Mouse (Mus musculus) cortical plate, adult 2 months (tissue): ENCODE data around the gene Aip. TPM values are rescaled to one million over a fixed set of nuclear protein-coding genes. Genes with fewer than 3 reads are reported as not detected.

Source experiments
- H3K27ac ChIP-seq: fragments of 200-500 bp; 2 replicates; pipeline ENCODE4 v1.5.1; 2012; ENCODE audit warnings: low read length, control low read depth, inconsistent platforms; ENCODE audit not compliant: insufficient read depth
- H3K4me1 ChIP-seq: fragments of 200-500 bp; 2 replicates; pipeline ENCODE4 v1.6.1; 2011; ENCODE audit warnings: low read length; ENCODE audit not compliant: control insufficient read depth, insufficient read depth
- H3K4me3 ChIP-seq: fragments of 200-500 bp; 2 replicates; pipeline ENCODE4 v1.5.1; 2011; ENCODE audit warnings: mild to moderate bottlenecking, low read length, control low read depth; ENCODE audit not compliant: insufficient read depth
- CTCF ChIP-seq: fragments of 200-500 bp; IDR thresholded peaks from 2 replicates; pipeline ENCODE4 v1.5.1; 2011; ENCODE audit warnings: mild to moderate bottlenecking, control low read depth, low read length; ENCODE audit not compliant: insufficient read depth; ENCODE audit errors: extremely low read depth
- POLR2A ChIP-seq: fragments of 200-500 bp; IDR thresholded peaks from 2 replicates; pipeline ENCODE4 v1.6.1; 2011; ENCODE audit warnings: mild to moderate bottlenecking, low read length, control low read depth; ENCODE audit not compliant: insufficient read depth; ENCODE audit errors: extremely low read depth
- polyA plus RNA-seq: library from polyadenylated mRNA; depleted of rRNA; stranded (reverse); fragments of >200 nt; gene quantifications from 2 replicates; pipeline ENCODE4 v1.2.3, GENCODE M21; 2012

Gene Aip
- polyA plus RNA-seq, 1 experiment, result 167 TPM

DNA sequence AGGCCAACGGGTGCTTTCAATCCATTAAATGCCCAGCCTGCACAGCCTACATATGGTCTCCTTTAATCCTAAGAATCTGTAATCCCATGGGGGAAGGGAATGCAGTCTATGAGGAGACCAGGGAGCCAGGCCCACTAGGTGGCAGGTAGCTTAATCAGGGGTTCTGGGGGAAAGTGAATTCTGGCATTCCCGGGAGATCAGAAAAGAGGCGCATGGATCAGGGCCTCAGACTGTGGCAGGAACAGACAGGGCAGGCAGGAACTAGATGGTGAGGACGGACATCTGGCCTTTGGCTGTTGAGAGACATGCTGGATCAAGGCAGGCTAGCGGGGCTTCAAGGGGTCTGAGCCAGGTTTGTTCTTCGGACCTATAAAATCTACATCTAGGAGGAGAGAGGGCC lies 24.2 kb downstream of the Aip start:
- Histone ChIP-seq H3K4me3 (peak overlapping the region; percentile 95), H3K4me1 (no peaks in the 10 kb centered on the region), H3K27ac (no peak overlapping the region)
- TF ChIP-seq POLR2A, result no peak
- no peak for TF ChIP-seq CTCF

DNA sequence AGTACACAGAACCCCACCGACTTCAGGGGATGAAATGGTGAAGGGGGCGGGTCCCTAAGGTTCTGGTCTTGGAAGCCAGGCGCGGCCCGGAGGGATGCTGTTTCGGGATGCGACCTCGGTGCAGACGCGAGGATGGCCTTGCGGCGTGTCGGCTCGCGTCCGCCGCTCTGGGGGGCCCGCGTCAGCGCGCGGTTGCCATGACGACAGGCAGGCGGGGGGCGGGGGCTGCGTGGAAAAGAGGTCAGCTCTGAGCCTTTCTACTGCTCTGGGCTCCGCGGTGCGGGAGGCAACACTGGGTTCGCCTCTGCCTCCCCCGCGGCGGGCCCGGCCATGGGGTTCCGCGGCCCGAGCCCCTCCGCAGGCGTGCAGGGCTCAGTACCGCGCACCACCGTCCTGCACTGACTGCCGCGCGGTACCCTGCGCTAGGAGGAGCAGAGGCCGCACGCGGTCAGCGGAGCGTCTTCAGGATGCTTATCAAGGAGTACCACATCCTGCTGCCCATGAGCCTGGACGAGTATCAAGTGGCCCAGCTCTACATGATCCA lies 24.9 kb downstream of the Aip start:
- Histone ChIP-seq H3K27ac (peak overlapping the region; percentile 87), H3K4me1 (no peaks in the 10 kb centered on the region), H3K4me3 (peak overlapping the region; percentile 95)
- TF ChIP-seq POLR2A (peak; percentile 46; the same call in 1 of the 2 replicates), CTCF (no peak)

DNA sequence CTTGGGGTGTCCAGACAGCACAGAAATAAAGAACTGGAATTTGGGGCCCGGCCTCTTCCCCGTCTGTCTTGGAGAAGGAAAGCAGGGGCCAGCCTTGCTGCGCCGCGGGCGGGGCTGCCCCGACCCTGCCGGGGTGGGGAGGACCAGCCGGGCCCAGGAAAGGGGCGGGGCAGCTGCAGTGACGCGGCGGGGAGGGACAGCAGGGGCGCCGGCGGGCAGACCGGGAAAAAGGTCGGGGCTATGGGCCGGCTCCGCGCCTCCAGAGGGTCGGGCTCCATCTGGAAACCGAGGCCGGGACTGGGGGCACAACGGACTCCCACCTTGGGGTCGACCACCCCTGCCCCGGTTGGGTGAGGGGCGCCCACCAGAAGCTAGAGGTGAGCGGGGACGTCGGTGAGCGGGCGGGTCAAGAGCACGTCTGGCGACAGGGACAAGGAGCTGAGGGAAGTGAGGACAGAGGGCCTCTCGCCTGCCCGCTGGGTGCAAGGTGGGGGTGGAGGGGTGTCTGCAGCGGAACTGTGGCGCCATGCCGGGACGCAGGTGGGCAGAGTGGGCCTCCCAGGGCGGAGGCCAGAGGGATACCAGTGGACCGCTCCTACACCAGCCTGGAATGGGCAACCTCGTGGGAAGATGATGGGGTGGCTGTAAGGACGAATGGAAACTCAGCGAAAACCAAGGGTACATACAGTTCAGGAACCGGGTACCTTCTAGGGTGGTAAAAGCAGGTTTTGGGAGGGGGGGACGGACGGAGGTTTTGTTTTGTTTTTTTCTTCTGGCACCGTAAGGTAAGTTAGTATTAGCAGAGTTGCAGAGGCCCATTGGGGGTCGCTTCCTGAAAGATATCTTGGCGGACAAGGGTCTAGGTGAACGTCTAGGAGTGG lies 25.6 kb downstream of the Aip start, which contains the start of gene Pitpnm1:
Gene Pitpnm1 (plus strand): TSS at position 162 of the 881 bp plus-strand sequence.
- Histone ChIP-seq H3K4me1 (no peaks in the 10 kb centered on the region), H3K27ac (peak within 1 kb of the TSS; percentile 87)

DNA sequence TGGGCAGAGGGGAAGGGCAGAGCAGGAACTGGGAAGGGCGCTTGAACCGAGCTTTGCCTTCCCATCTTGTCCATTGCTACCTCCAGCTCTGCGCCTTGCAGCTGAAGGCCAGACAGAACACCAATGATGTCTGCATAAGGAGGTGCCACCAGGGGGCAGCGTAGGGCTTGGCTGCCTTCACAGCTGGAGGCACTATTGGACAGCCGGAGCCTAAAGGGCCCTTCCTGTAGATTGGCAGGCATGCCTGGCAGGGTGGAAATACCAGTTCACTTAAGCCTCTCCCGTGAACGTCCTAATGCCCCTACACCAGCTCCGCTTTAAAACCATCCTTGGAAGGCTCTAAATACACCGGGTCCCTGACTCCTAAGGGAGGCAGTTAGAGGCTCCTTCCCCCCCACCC lies 26.6 kb downstream of the Aip start:
- Histone ChIP-seq H3K27ac (no peak overlapping the region), H3K4me3 (no peak overlapping the region; the same call in 1 of the 2 replicates), H3K4me1 (no peaks in the 10 kb centered on the region)
- TF ChIP-seq CTCF (peak; percentile 86), POLR2A (no peak; the same call in 1 of the 2 replicates)

More for the DNA sequence above, 25.6 kb downstream of the Aip start, which contains the start of gene Pitpnm1:
- no peak for TF ChIP-seq CTCF
- TF ChIP-seq POLR2A, result no peak
- peak within 1 kb of the TSS; percentile 95 for H3K4me3 ChIP-seq

DNA sequence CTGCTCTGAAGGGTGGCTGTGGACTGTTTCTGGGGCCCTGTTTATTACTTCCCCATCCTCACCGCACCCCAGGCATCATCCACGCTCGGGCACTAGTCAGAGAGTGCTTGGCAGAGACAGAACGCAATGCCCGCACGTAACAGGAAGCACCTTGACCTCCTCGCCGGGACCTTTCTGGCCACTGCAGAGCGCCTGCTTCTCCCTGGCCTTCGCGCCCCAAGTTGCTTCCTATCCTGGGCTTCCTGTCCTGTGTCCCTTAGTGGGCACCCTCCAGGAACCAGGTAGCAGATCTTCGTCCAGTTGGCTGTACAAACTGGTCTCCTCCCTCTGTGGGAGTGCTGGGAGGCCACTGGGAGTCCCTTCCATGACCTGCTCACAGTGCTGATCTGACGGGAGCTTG lies 27.2 kb downstream of the Aip start:
- Histone ChIP-seq H3K4me1 (no peaks in the 10 kb centered on the region), H3K27ac (no peak overlapping the region), H3K4me3 (no peak overlapping the region)
- no peak for TF ChIP-seq POLR2A
- no peak for TF ChIP-seq CTCF

DNA sequence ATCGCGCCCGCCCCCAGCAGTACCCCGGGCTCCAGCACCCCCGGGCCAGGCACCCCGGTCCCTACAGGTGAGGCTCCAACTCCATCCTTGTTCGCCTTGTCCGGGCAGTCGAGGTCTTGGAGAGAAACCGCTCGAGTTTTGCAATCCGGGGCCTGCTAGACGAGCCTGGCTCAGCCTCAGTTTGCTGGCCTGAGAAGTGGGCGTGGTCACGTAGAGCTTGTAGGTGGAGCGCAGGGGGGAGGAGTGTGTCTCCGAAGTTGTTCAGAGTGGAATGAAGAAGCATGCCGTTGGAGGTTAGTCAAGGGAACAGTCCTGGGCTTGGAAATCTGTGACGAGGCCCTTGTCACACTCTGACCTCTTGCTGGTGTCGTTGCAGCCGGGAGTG lies 28.2 kb downstream of the Aip start:
- Histone ChIP-seq H3K4me1 (no peaks in the 10 kb centered on the region), H3K27ac (no peak overlapping the region), H3K4me3 (peak overlapping the region; percentile 52)
- no peak for TF ChIP-seq CTCF
- no peak for TF ChIP-seq POLR2A

DNA sequence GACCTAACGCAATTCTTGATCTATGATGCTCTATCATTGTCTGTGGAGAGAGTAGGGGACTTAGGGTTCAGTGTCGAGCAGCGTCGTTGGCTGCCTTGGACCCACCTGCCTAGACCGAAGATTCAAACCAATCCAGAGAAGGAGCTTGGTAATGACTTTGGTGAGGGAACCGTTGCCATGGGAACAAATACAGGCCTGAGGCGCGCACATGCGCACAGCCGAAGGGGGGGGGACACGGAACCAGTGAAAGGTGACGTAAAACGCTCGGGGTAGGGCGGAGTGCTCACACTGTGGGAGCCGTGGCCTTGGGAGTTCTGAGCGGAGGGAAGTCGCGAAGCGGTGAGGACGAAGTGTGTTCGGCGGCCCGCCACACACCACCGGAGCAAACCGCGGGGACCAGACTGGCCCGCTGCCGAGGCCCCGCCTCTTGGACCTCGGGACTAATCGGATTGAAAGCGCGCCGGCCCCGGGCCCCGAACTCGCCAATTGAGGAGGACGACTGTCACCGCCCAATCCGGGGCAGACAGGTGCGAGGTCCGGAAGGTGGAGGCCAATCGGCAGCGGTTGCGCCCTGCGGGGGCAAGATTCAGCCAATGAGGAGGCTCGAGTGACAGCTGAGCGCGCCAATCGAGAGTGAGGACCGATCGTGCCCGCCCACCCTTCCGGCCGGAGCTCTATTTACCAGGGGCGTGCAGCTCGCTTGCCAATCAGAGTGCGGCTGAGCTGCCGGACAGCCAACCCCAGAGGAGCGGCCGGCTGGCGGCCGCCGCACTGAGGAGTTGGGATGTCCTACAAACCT lies 28.8 kb downstream of the Aip start, which contains the start of gene Cdk2ap2:
Gene Cdk2ap2 (plus strand): TSS at position 541 of the 799 bp plus-strand sequence.
- H3K27ac ChIP-seq, result peak within 1 kb of the TSS; percentile 79
- H3K4me1 ChIP-seq, result no peaks in the 10 kb centered on the region
- H3K4me3 ChIP-seq, result peak within 1 kb of the TSS; percentile 52
- TF ChIP-seq POLR2A (peak; percentile 86), CTCF (no peak)

DNA sequence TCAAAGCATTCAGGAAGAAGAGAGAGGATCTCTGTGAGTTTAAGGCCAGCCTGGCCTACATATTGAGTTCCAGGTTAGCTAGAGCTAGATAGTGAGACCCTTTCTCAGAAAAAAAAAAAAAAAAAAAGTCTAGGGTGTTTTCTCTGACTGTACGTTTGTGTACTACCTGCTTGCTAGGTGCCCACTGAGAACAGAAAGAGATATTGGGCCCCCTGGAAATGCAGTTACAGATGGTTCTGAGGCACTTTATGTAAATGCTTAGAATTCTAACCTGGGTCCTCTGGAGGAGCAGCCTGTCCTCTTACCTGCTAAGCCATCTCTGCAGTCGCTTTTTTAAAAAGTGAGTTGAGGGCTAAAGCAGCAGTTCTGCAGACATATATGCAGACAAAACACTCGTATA lies 29.9 kb downstream of the Aip start:
- Histone ChIP-seq H3K4me3 (no peak overlapping the region), H3K27ac (no peak overlapping the region), H3K4me1 (no peaks in the 10 kb centered on the region)
- TF ChIP-seq POLR2A, result no peak
- no peak for TF ChIP-seq CTCF

DNA sequence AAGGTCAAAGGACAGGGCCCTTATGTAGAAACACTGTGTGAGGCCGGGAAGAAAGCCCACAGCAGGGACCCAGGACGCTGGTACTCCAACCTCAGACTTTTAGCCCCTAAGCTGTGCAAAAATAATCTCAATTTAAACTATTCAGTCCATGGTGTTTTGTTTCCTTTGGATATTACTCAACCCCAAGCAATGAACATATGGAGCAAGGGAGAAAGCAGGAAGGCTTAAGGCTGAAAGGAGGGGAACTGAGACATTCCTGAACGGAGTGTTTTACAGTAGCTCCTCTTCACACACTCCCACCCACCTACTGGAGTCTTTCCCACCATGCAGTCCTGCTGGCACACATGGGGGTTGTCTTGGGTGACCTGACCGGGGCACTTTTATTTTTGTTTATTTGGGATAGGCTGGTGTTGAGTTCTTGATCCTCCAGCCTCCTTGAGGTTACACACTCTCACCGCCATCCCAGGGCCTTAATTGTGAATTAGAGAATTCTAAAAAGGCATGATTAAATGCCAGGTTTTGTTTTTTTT lies 30.8 kb downstream of the Aip start:
- TF ChIP-seq CTCF (no peak), POLR2A (no peak)
- no peak overlapping the region for H3K27ac ChIP-seq
- H3K4me3 ChIP-seq, result no peak overlapping the region
- H3K4me1 ChIP-seq, result no peaks in the 10 kb centered on the region
